9 mouse cellular contexts compared by ENCODE assay signal in genomic region chr19:7528639-7529428, GRCm38 (mm10). TPM values are rescaled to one million over a fixed set of nuclear protein-coding genes. Genes with fewer than 3 reads are reported as not detected.
DNase-seq lines count a peak whose midpoint lies in the region; ATAC-seq and TF ChIP-seq lines count a peak whose summit lies in the region.
"Had no signal": no experiment of that assay in that cellular context is flagged by ENCODE, and none has a peak within 500 bp of the region (broad histone marks: within the 10 kb centered on the region; RNA-seq: fewer than 3 reads in every experiment).

No protein-coding gene starts in this region.

- H3K27ac ChIP-seq in kidney, embryonic 16.5 days (ENCODE audit: low read length), result no peak overlapping the region
- no peak overlapping the region for H3K27ac ChIP-seq in limb, embryonic 14.5 days (replicated peaks; ENCODE audit: low read depth, low read length)
- H3K27ac ChIP-seq: embryonic facial prominence, embryonic 13.5 days had no signal

- H3K4me2 ChIP-seq in kidney, embryonic 16.5 days (replicated peaks; ENCODE audit: low read depth, low read length), result no peak overlapping the region
- H3K4me2 ChIP-seq in limb, embryonic 14.5 days (replicated peaks; ENCODE audit: low read depth, low read length, severe bottlenecking), result no peak overlapping the region
- H3K4me2 ChIP-seq: embryonic facial prominence, embryonic 13.5 days had no signal

- H3K9ac ChIP-seq in kidney, embryonic 16.5 days (replicated peaks; ENCODE audit: low read length), result no peak overlapping the region
- H3K9ac ChIP-seq in limb, embryonic 14.5 days (ENCODE audit: low read depth, low read length, severe bottlenecking), result no peak overlapping the region
- H3K9ac ChIP-seq: embryonic facial prominence, embryonic 13.5 days had no signal

- TF ChIP-seq POLR2A in limb, embryonic 14.5 days (IDR thresholded peaks at IDR 0.05; ENCODE audit: borderline replicate concordance, extremely low read depth, insufficient read depth, insufficient read length), result no peak

- peak; percentile 70 for ATAC-seq in kidney, embryonic 16.5 days (ENCODE audit: low FRiP score, low TSS enrichment)
- ATAC-seq in limb, embryonic 14.5 days (ENCODE audit: low FRiP score, low read depth), result no peak

- H3K9me3 ChIP-seq in kidney, embryonic 16.5 days (ENCODE audit: low read length), result no peaks in the 10 kb centered on the region
- H3K9me3 ChIP-seq in limb, embryonic 14.5 days (ENCODE audit: control insufficient read depth, low read length), result no peaks in the 10 kb centered on the region
- H3K9me3 ChIP-seq: embryonic facial prominence, embryonic 13.5 days had no signal

- no peaks in the 10 kb centered on the region for H3K4me1 ChIP-seq in kidney, embryonic 16.5 days (ENCODE audit: insufficient read depth, low read length)
- H3K4me1 ChIP-seq in limb, embryonic 14.5 days (ENCODE audit: control insufficient read depth, insufficient read depth, low read length), result no peaks in the 10 kb centered on the region
- H3K4me1 ChIP-seq: embryonic facial prominence, embryonic 13.5 days had no signal

- no peak overlapping the region for H3K4me3 ChIP-seq in kidney, embryonic 16.5 days (ENCODE audit: low read length)
- no peak overlapping the region for H3K4me3 ChIP-seq in limb, embryonic 14.5 days (replicated peaks; ENCODE audit: low read length)
- H3K4me3 ChIP-seq: embryonic facial prominence, embryonic 13.5 days had no signal

- H3K27me3 ChIP-seq in kidney, embryonic 16.5 days (ENCODE audit: insufficient read depth, low read length), result no peaks in the 10 kb centered on the region
- H3K27me3 ChIP-seq in limb, embryonic 14.5 days (ENCODE audit: control insufficient read depth, insufficient read depth, low read length), result no peaks in the 10 kb centered on the region
- H3K27me3 ChIP-seq in splenic B cell, adult 2 months (ENCODE audit: control insufficient read depth, insufficient read depth, low read length, poor library complexity, severe bottlenecking), result no peaks in the 10 kb centered on the region
- H3K27me3 ChIP-seq: embryonic facial prominence, embryonic 13.5 days had no signal

- H3K36me3 ChIP-seq in kidney, embryonic 16.5 days (ENCODE audit: insufficient read depth, low read length), result peaks cover 36% of the 10 kb centered on the region
- H3K36me3 ChIP-seq in limb, embryonic 14.5 days (ENCODE audit: control insufficient read depth, insufficient read depth, low read length), result peaks cover 67% of the 10 kb centered on the region
- peaks cover 7% of the 10 kb centered on the region for H3K36me3 ChIP-seq in splenic B cell, adult 2 months (ENCODE audit: control insufficient read depth, insufficient read depth, low read length, poor library complexity, severe bottlenecking)

- DNase-seq in urinary bladder, postnatal 25 days (ENCODE audit: low spot score), result peak; percentile 58
- no peak for DNase-seq in urinary bladder, adult 2 months (ENCODE audit: low spot score)
- peak; percentile 43 to 67 for DNase-seq in cerebellum, postnatal 4 days (ENCODE audit: low spot score in 2 of 2)
- peak; percentile 75 for DNase-seq in gastrocnemius, postnatal 10 days
- peak; percentile 78 for DNase-seq in limb, embryonic 14.5 days (ENCODE audit: low spot score)
- peak; percentile 77 for DNase-seq in naive thymus-derived CD4-positive, alpha-beta T cell, adult 2 months (ENCODE audit: low read depth)
- DNase-seq in splenic B cell, adult 2 months (ENCODE audit: low read depth, low spot score), result peak; percentile 77

- WGBS in kidney, embryonic 16.5 days, result 61% methylated on average over 7 of the region's 7 CpGs
- WGBS in limb, embryonic 14.5 days, result 54% methylated on average over 7 of the region's 7 CpGs

RNA-seq across cellular contexts. Expression of gene Pla2g16, which starts 28.4 kb away (rescaled TPM):
- polyA plus RNA-seq in urinary bladder, adult 2 months (2012; rRNA removed), result 41.3 and 43.5 TPM in 2 replicates
- total RNA-seq in gastrocnemius, postnatal 10 days (2021), result 10 to 100 TPM; 61.0 to 61.6 TPM
- polyA plus RNA-seq in kidney, embryonic 16.5 days (2015; fragmentation: Nextera tagmentation; extraction: Ambion mirVana), result 10.5 and 10.8 TPM in 2 replicates
- polyA plus RNA-seq in limb, embryonic 14.5 days (2012; rRNA removed), result 5.9 and 9.2 TPM in 2 replicates
- polyA plus RNA-seq in limb, embryonic 14.5 days (2014; fragmentation: Nextera tagmentation; extraction: Ambion mirVana), result 10.7 and 13.3 TPM in 2 replicates

RNA-seq across cellular contexts. Expression of gene Atl3, which starts 35.0 kb away (rescaled TPM):
- polyA plus RNA-seq in urinary bladder, adult 2 months (2012; rRNA removed), result 53.8 and 65.3 TPM in 2 replicates
- 10 to 100 TPM; 22.8 to 27.5 TPM for total RNA-seq in gastrocnemius, postnatal 10 days (2021)
- polyA plus RNA-seq in kidney, embryonic 16.5 days (2015; fragmentation: Nextera tagmentation; extraction: Ambion mirVana), result 13.1 and 13.2 TPM in 2 replicates
- polyA plus RNA-seq in limb, embryonic 14.5 days (2012; rRNA removed), result 31.6 and 32.9 TPM in 2 replicates
- 19.0 and 20.4 TPM in 2 replicates for polyA plus RNA-seq in limb, embryonic 14.5 days (2014; fragmentation: Nextera tagmentation; extraction: Ambion mirVana)

RNA-seq across cellular contexts. Expression of gene Rtn3, which starts 45.8 kb away (rescaled TPM):
- polyA plus RNA-seq in urinary bladder, adult 2 months (2012; rRNA removed), result 120 and 126 TPM in 2 replicates
- 10 to 100 TPM; 50.5 to 55.1 TPM for total RNA-seq in gastrocnemius, postnatal 10 days (2021)
- polyA plus RNA-seq in kidney, embryonic 16.5 days (2015; fragmentation: Nextera tagmentation; extraction: Ambion mirVana), result 169 and 172 TPM in 2 replicates
- 112 and 118 TPM in 2 replicates for polyA plus RNA-seq in limb, embryonic 14.5 days (2012; rRNA removed)
- 102 and 107 TPM in 2 replicates for polyA plus RNA-seq in limb, embryonic 14.5 days (2014; fragmentation: Nextera tagmentation; extraction: Ambion mirVana)
